Mouse (Mus musculus): ENCODE measurements around the gene Isg20l2. TPM values are rescaled to one million over a fixed set of nuclear protein-coding genes. Genes with fewer than 3 reads are reported as not detected.
"Not testable (repeated sequence)": the region's sequence is repeated elsewhere in the genome, so short reads cannot be mapped to it uniquely, and the experiment has no call there.

The Isg20l2 gene
- total and polyA plus RNA-seq, 3 experiments: 15.8 to 67.3 (median 54.1) TPM

GRCm38 (mm10) chr3:87901036-87901624, 29.0 kb upstream of the Isg20l2 start:
- peak; percentile 74 for DNase-seq (ENCODE audit: low spot score)
- peaks cover 49% of the 10 kb centered on the region for H3K4me1 ChIP-seq (ENCODE audit: insufficient read depth, low read depth, low read length)
- peak overlapping the region; percentile 61 for H3K4me3 ChIP-seq (ENCODE audit: low read depth, low read length)
- H3K27me3 ChIP-seq (ENCODE audit: insufficient read depth, low read length): no peaks in the 10 kb centered on the region
- peaks cover 3% of the 10 kb centered on the region for H3K36me3 ChIP-seq (replicated peaks)
- TF ChIP-seq TAL1 (conservative IDR thresholded peaks at IDR 0.05; ENCODE audit: low read depth, low read length): peak; percentile 100
- no peak for TF ChIP-seq POLR2AphosphoS5 (IDR thresholded peaks at IDR 0.05; ENCODE audit: insufficient replicate concordance, low read depth, low read length)
- peak; percentile 62; the same call in 1 of the 2 replicates for TF ChIP-seq GATA2 (IDR thresholded peaks at IDR 0.05; ENCODE audit: borderline replicate concordance, low read depth, low read length)
- H3K9me3 ChIP-seq (replicated peaks): no peaks in the 10 kb centered on the region
- ATAC-seq (ENCODE audit: extremely low read depth, insufficient number of reproducible peaks, low FRiP score, poor library complexity, severe bottlenecking): peak; percentile 87

DNA sequence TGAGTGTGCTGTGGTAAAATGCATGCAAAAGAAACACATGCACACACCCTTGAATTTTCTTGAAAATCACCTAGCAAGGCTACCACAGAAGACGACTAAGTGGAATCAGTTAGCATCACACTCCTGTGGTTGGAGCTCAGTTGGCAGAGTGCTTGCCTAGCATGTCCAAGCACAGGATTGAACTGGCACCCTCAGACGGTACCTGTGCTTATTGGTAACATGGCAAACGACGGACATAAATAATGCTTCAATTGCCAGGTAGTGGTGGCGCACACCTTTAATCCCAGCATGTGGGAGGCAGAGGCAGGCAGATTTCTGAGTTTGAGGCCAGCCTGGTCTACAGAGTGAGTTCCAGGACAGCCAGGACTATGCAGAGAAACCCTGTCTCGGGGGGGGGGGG, 28.2 kb upstream of the Isg20l2 start:
- not testable (repeated sequence) for DNase-seq (ENCODE audit: low spot score); H3K9me3 ChIP-seq (replicated peaks); H3K27me3 ChIP-seq (ENCODE audit: insufficient read depth, low read length); H3K36me3 ChIP-seq (replicated peaks); ATAC-seq (ENCODE audit: extremely low read depth, insufficient number of reproducible peaks, low FRiP score, poor library complexity, severe bottlenecking); H3K4me3 ChIP-seq (ENCODE audit: low read depth, low read length)
- peaks cover 49% of the 10 kb centered on the region for H3K4me1 ChIP-seq (ENCODE audit: insufficient read depth, low read depth, low read length)

- TF ChIP-seq POLR2AphosphoS5 (IDR thresholded peaks at IDR 0.05; ENCODE audit: insufficient replicate concordance, low read depth, low read length) (no peak), GATA1 (IDR thresholded peaks at IDR 0.05; ENCODE audit: borderline replicate concordance, low read length) (no peak), CTCF (IDR thresholded peaks at IDR 0.05; ENCODE audit: low read depth, low read length) (no peak), GATA2 (IDR thresholded peaks at IDR 0.05; ENCODE audit: borderline replicate concordance, low read depth, low read length) (no peak), TAL1 (conservative IDR thresholded peaks at IDR 0.05; ENCODE audit: low read depth, low read length) (no peak)
Measured at GRCm38 (mm10) chr3:87903821-87904220, 26.3 kb upstream of the Isg20l2 start.

DNA sequence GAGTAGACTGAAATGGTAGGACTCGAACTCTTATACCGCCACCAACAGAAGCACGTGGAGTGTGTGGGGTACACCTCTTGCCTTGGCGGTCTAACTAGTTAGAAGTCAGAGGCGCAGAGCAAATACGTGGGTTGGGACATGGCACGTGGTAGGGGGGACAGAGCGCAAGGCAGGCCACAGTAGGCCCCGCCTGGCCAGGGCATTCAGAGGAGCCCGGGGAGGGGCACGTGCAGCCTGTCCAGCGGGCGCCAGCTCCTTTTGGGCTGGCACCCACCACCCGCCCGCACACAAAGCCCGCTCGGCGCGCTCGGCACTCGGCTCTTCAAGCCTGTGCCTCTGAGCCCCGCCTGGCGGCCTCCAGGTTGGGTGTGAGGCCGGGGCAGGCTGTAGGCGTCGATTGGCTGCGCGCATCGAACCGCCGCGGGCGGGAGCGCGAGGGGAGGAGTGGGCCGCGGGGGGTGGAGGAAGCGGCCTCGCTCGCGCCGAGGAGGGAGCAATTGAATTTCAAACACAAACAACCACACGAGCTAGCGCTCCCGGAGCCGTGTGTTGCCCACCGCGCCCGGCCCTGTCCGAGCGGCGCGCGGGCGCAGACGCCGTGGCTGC, 24.1 kb upstream of the Isg20l2 start, which contains the start of gene Hdgf:
Gene Hdgf (plus strand): TSS at position 442 of the 606 bp plus-strand sequence.
- H3K9me3 ChIP-seq (replicated peaks): no peaks in the 10 kb centered on the region
- H3K36me3 ChIP-seq (replicated peaks): peaks cover 35% of the 10 kb centered on the region
- ATAC-seq (ENCODE audit: extremely low read depth, insufficient number of reproducible peaks, low FRiP score, poor library complexity, severe bottlenecking) (peak; percentile 47), DNase-seq (ENCODE audit: low spot score) (peak; percentile 96)
- H3K4me3 ChIP-seq (ENCODE audit: low read depth, low read length): peak within 1 kb of the TSS; percentile 99
- H3K27me3 ChIP-seq (ENCODE audit: insufficient read depth, low read length): no peaks in the 10 kb centered on the region
- no peak for TF ChIP-seq CTCF (IDR thresholded peaks at IDR 0.05; ENCODE audit: low read depth, low read length)
- TF ChIP-seq GATA1 (IDR thresholded peaks at IDR 0.05; ENCODE audit: borderline replicate concordance, low read length): no peak
- TF ChIP-seq POLR2AphosphoS5 (IDR thresholded peaks at IDR 0.05; ENCODE audit: insufficient replicate concordance, low read depth, low read length): no peak
- no peak for TF ChIP-seq GATA2 (IDR thresholded peaks at IDR 0.05; ENCODE audit: borderline replicate concordance, low read depth, low read length)
- TF ChIP-seq TAL1 (conservative IDR thresholded peaks at IDR 0.05; ENCODE audit: low read depth, low read length): no peak
- peaks cover 64% of the 10 kb centered on the region for H3K4me1 ChIP-seq (ENCODE audit: insufficient read depth, low read depth, low read length)

More at GRCm38 (mm10) chr3:87903821-87904220, 26.3 kb upstream of the Isg20l2 start:
- peaks cover 58% of the 10 kb centered on the region for H3K4me1 ChIP-seq (ENCODE audit: insufficient read depth, low read depth, low read length)
- DNase-seq (ENCODE audit: low spot score): no peak
- H3K9me3 ChIP-seq (replicated peaks): no peaks in the 10 kb centered on the region
- H3K27me3 ChIP-seq (ENCODE audit: insufficient read depth, low read length): no peaks in the 10 kb centered on the region
- no peak overlapping the region; the same call in 1 of the 2 replicates for H3K4me3 ChIP-seq (ENCODE audit: low read depth, low read length)
- ATAC-seq (ENCODE audit: extremely low read depth, insufficient number of reproducible peaks, low FRiP score, poor library complexity, severe bottlenecking): no peak
- peaks cover 18% of the 10 kb centered on the region for H3K36me3 ChIP-seq (replicated peaks)

DNA sequence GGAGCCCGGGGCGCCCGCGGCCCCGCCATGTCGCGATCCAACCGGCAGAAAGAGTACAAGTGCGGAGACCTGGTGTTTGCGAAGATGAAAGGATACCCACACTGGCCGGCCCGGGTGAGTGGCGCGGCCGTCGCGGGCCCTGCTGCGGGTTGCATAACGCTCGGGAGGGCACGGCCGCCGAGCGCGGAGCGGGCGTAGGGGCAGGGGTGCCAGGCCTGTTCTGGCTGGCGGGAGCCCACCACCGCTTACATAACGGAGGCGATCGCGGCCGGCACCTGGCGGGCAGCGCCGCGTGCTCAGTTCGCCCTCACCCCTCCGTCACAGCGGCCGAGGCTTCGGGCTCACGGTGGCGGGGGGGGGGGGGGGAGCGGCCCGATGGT, 23.5 kb upstream of the Isg20l2 start:
- Histone ChIP-seq H3K36me3 (replicated peaks) (peaks cover 41% of the 10 kb centered on the region), H3K27me3 (ENCODE audit: insufficient read depth, low read length) (no peaks in the 10 kb centered on the region), H3K9me3 (replicated peaks) (no peaks in the 10 kb centered on the region), H3K4me3 (ENCODE audit: low read depth, low read length) (peak overlapping the region; percentile 99), H3K4me1 (ENCODE audit: insufficient read depth, low read depth, low read length) (peaks cover 64% of the 10 kb centered on the region)
- ATAC-seq (ENCODE audit: extremely low read depth, insufficient number of reproducible peaks, low FRiP score, poor library complexity, severe bottlenecking) (no peak), DNase-seq (ENCODE audit: low spot score) (no peak)
- no peak for TF ChIP-seq CTCF (IDR thresholded peaks at IDR 0.05; ENCODE audit: low read depth, low read length)
- no peak for TF ChIP-seq GATA1 (IDR thresholded peaks at IDR 0.05; ENCODE audit: borderline replicate concordance, low read length)
- TF ChIP-seq GATA2 (IDR thresholded peaks at IDR 0.05; ENCODE audit: borderline replicate concordance, low read depth, low read length): no peak
- no peak for TF ChIP-seq POLR2AphosphoS5 (IDR thresholded peaks at IDR 0.05; ENCODE audit: insufficient replicate concordance, low read depth, low read length)
- no peak for TF ChIP-seq TAL1 (conservative IDR thresholded peaks at IDR 0.05; ENCODE audit: low read depth, low read length)

DNA sequence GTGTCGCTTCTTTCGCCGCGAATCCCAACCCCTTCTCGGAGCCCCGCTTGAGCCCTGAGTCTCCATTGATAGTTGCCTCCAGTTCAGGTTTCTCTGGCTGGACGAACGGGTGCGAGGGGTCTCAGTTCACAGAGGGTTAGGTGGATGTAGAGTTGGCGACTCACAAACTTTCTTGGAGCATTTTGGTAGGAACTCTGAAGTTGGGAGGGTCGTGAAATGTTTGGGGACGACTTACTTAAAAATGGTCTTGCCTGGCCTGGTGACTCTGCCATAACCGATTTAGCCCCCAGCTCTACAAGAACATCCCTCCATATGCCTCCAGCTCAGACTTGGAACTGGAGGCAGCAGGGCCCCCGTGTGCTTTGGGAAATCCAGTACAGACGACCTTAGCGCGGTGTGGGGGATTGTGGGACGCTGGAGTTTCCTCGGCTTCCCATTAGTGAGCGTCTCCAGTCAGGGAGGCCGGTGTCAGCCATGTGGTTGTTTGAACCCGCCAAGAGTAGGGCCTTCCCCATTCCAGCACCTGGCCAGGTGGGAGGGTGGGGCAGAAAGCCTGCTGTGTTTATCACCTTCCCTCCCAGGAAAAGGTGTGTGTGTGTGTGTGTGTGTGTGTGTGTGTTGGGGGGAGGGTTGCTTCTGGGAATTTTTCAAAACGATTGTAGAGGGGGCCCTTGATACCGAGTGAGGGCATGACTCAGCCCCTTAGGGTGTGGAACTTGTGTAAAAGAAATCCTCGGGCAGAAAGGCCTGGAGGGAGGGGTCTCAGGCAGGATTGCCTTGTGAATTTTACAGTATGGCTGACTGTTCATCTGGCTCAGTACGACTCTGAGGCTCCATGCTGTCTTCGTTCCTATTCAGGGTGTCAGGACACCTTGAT, 22.9 kb upstream of the Isg20l2 start:
- peaks cover 64% of the 10 kb centered on the region for H3K4me1 ChIP-seq (ENCODE audit: insufficient read depth, low read depth, low read length)
- no peak for TF ChIP-seq TAL1 (conservative IDR thresholded peaks at IDR 0.05; ENCODE audit: low read depth, low read length)
- DNase-seq (ENCODE audit: low spot score): peak; percentile 55
- peak overlapping the region; percentile 99 for H3K4me3 ChIP-seq (ENCODE audit: low read depth, low read length)
- no peak for ATAC-seq (ENCODE audit: extremely low read depth, insufficient number of reproducible peaks, low FRiP score, poor library complexity, severe bottlenecking)
- peaks cover 47% of the 10 kb centered on the region for H3K36me3 ChIP-seq (replicated peaks)
- H3K9me3 ChIP-seq (replicated peaks): no peaks in the 10 kb centered on the region
- H3K27me3 ChIP-seq (ENCODE audit: insufficient read depth, low read length): no peaks in the 10 kb centered on the region

Data from G1E (cell line).